Mouse (Mus musculus): ENCODE measurements around the gene Otulinl.

- no peak for TF ChIP-seq USF1 (IDR thresholded peaks at IDR 0.05; ENCODE audit: low read depth)
- TF ChIP-seq CTCF (IDR thresholded peaks at IDR 0.05; ENCODE audit: control insufficient read depth, insufficient read depth, insufficient read length) = no peak
- no peak for TF ChIP-seq CEBPB (IDR thresholded peaks at IDR 0.05; ENCODE audit: low read depth)
- TF ChIP-seq FOSL1 (IDR thresholded peaks at IDR 0.05; ENCODE audit: insufficient read depth, low read length, poor library complexity, severe bottlenecking) = no peak
Measured at GRCm38 (mm10) chr15:27665392-27665911, 15.9 kb downstream of the Otulinl start.

Data from C2C12 (cell line).